Mouse (Mus musculus): ENCODE measurements around the gene Gja3.

DNA sequence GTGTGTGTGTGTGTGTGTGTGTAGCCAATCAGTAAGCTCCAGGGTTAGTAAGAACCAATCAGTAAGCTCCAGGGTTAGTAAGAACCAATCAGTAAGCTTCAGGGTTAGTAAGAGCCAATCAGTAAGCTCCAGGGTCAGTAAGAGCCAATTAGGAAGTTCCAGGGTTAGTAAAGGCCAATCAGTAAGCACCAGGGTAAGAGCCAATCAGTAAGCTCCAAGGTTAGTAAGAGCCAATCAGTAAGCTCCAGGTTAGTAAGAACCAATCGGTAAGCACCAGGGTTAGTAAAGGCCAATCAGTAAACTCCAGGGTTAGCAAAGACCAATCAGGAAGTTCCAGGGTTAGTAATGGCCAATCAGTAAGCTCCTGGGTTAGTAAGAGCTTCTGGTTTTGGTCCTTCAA is 25.0 kb upstream of the Gja3 start:
- no peak for TF ChIP-seq POLR2A (IDR thresholded peaks at IDR 0.05; ENCODE audit: low read depth, low read length)
- no peak for TF ChIP-seq CTCF (conservative IDR thresholded peaks at IDR 0.05 in 1 of 2, IDR thresholded peaks at IDR 0.05 in 1 of 2; ENCODE audit: low read depth in 2 of 2, low read length in 2 of 2)
- TF ChIP-seq SIN3A (IDR thresholded peaks at IDR 0.05; ENCODE audit: low read length), result no peak
- no peak for TF ChIP-seq RCOR1 (conservative IDR thresholded peaks at IDR 0.05; ENCODE audit: low read depth, low read length)
- TF ChIP-seq EP300 (IDR thresholded peaks at IDR 0.05; ENCODE audit: low read length), result no peak
- no peak for TF ChIP-seq KAT2A (IDR thresholded peaks at IDR 0.05; ENCODE audit: insufficient replicate concordance, low read length)
- no peak for TF ChIP-seq ZMIZ1 (IDR thresholded peaks at IDR 0.05; ENCODE audit: low read depth, low read length)
- TF ChIP-seq POLR2AphosphoS2 (IDR thresholded peaks at IDR 0.05; ENCODE audit: low read depth, low read length), result no peak
- TF ChIP-seq GABPA (IDR thresholded peaks at IDR 0.05; ENCODE audit: insufficient replicate concordance, low read depth, low read length), result no peak
- TF ChIP-seq CHD1 (IDR thresholded peaks at IDR 0.05; ENCODE audit: low read depth, low read length), result no peak
- no peak for TF ChIP-seq ETS1 (conservative IDR thresholded peaks at IDR 0.05; ENCODE audit: low read depth, low read length)
- TF ChIP-seq RAD21 (IDR thresholded peaks at IDR 0.05; ENCODE audit: low read depth, low read length), result no peak
- no peak for TF ChIP-seq MAFK (IDR thresholded peaks at IDR 0.05; ENCODE audit: insufficient replicate concordance, low read length)
- TF ChIP-seq E2F4 (IDR thresholded peaks at IDR 0.05; ENCODE audit: insufficient replicate concordance, low read depth, low read length), result no peak
